Mouse (Mus musculus) kidney, postnatal 25 days (tissue): ENCODE results near the gene Ppm1b.

Experiments
- DNase-seq, 2 experiments: peaks; one replicate each; pipeline ENCODE4 v3.0.0; 2021; ENCODE audit warnings: mixed read lengths in 2 of 2

The Ppm1b gene

GRCm38 (mm10) chr17:84958986-84959664 lies 2.6 kb downstream of the Ppm1b start:
- no peak for DNase-seq

- no peak for DNase-seq
These were observed 3.1 kb downstream of the Ppm1b start for GRCm38 (mm10) chr17:84959665-84960020.

- DNase-seq: peak; percentile 58 to 82
These were observed 3.6 kb downstream of the Ppm1b start for GRCm38 (mm10) chr17:84960136-84960535.

GRCm38 (mm10) chr17:84962046-84962445 lies 5.5 kb downstream of the Ppm1b start:
- DNase-seq: no peak

GRCm38 (mm10) chr17:84963651-84964050 lies 7.1 kb downstream of the Ppm1b start:
- DNase-seq: no peak

- no peak for DNase-seq
These were observed 9.7 kb downstream of the Ppm1b start for GRCm38 (mm10) chr17:84966231-84966630.

- no peak for DNase-seq
These were observed 10.5 kb downstream of the Ppm1b start for GRCm38 (mm10) chr17:84967045-84967444.

- DNase-seq: no peak
These were observed 13.4 kb downstream of the Ppm1b start for GRCm38 (mm10) chr17:84969916-84970315.

- DNase-seq: no peak
These were observed 25.2 kb downstream of the Ppm1b start for GRCm38 (mm10) chr17:84981721-84982120.

GRCm38 (mm10) chr17:84982735-84983134 lies 26.2 kb downstream of the Ppm1b start:
- DNase-seq: no peak

GRCm38 (mm10) chr17:84986368-84986767 lies 29.8 kb downstream of the Ppm1b start:
- no peak for DNase-seq

GRCm38 (mm10) chr17:84987834-84988410 lies 31.4 kb downstream of the Ppm1b start:
- no peak for DNase-seq

GRCm38 (mm10) chr17:84988514-84988913 lies 32.0 kb downstream of the Ppm1b start:
- no peak for DNase-seq

- DNase-seq: no peak
These were observed 39.3 kb downstream of the Ppm1b start for GRCm38 (mm10) chr17:84995844-84996243.

- DNase-seq: no peak
These were observed 41.1 kb downstream of the Ppm1b start for GRCm38 (mm10) chr17:84997639-84998038.

GRCm38 (mm10) chr17:84999636-85000035 lies 43.1 kb downstream of the Ppm1b start:
- no peak for DNase-seq

- no peak for DNase-seq
These were observed 56.9 kb downstream of the Ppm1b start for GRCm38 (mm10) chr17:85013485-85013884.

GRCm38 (mm10) chr17:85014632-85015031 lies 58.1 kb downstream of the Ppm1b start:
- DNase-seq: no peak

GRCm38 (mm10) chr17:85018344-85018743 lies 61.8 kb downstream of the Ppm1b start:
- DNase-seq: no peak

GRCm38 (mm10) chr17:85018794-85019193 lies 62.3 kb downstream of the Ppm1b start:
- no peak for DNase-seq

- DNase-seq: no peak
These were observed 63.8 kb downstream of the Ppm1b start for GRCm38 (mm10) chr17:85020343-85020742.

- peak; percentile 69 to 77 for DNase-seq
These were observed 67.0 kb downstream of the Ppm1b start for GRCm38 (mm10) chr17:85023247-85024167.

GRCm38 (mm10) chr17:85024237-85024636 lies 67.7 kb downstream of the Ppm1b start:
- peak in 1 of 2 experiments; percentile 57 for DNase-seq

GRCm38 (mm10) chr17:85025151-85025550 lies 68.6 kb downstream of the Ppm1b start:
- DNase-seq: peak; percentile 48 to 63
